Mouse (Mus musculus): ENCODE data around the gene Bpgm. TPM values are rescaled to one million over a fixed set of nuclear protein-coding genes. Genes with fewer than 3 reads are reported as not detected.
A peak's percentile ranks its signal among the peaks of the same experiment; 100 is the strongest.

Bpgm gene
- polyA plus RNA-seq, 1 experiment from 2014 or later = 30.1 TPM

- no peak for DNase-seq (ENCODE audit: low spot score)
- Histone ChIP-seq H3K27ac (replicated peaks) (no peak overlapping the region), H3K9me3 (ENCODE audit: control insufficient read depth, low read length) (no peaks in the 10 kb centered on the region), H3K4me1 (replicated peaks; ENCODE audit: control insufficient read depth, insufficient read depth) (0 out of 2 replicates have a peak, but pooled peaks cover 3% of the 10 kb centered on the region), H3K36me3 (ENCODE audit: control insufficient read depth, insufficient read depth, low read length) (no peaks in the 10 kb centered on the region), H3K4me2 (replicated peaks; ENCODE audit: low read depth) (no peak overlapping the region), H3K27me3 (ENCODE audit: control insufficient read depth, insufficient read depth, low read length) (no peaks in the 10 kb centered on the region), H3K9ac (ENCODE audit: low read length) (no peak overlapping the region), H3K4me3 (ENCODE audit: low read depth, low read length) (no peak overlapping the region)
- no peak for ATAC-seq (ENCODE audit: low FRiP score, low TSS enrichment)
- WGBS = 59% methylated on average over 3 of the region's 3 CpGs
- TF ChIP-seq CTCF (IDR thresholded peaks at IDR 0.05; ENCODE audit: low read depth) = peak; percentile 49
- no peak for TF ChIP-seq EP300 (optimal IDR thresholded peaks at IDR 0.05)
Observed at GRCm38 (mm10) chr6:34474031-34474430, 2.0 kb upstream of the Bpgm start.

GRCm38 (mm10) chr6:34475391-34475790, 616 bp upstream of the Bpgm start:
- H3K4me1 ChIP-seq (replicated peaks; ENCODE audit: control insufficient read depth, insufficient read depth) = peaks cover 3% of the 10 kb centered on the region; the same call in 1 of the 2 replicates
- TF ChIP-seq EP300 (optimal IDR thresholded peaks at IDR 0.05) (no peak), CTCF (IDR thresholded peaks at IDR 0.05; ENCODE audit: low read depth) (no peak)
- H3K4me2 ChIP-seq (replicated peaks; ENCODE audit: low read depth) = peak overlapping the region; percentile 42
- WGBS = 18% methylated on average over 6 of the region's 6 CpGs
- ATAC-seq (ENCODE audit: low FRiP score, low TSS enrichment) (no peak), DNase-seq (ENCODE audit: low spot score) (no peak)
- no peaks in the 10 kb centered on the region for H3K36me3 ChIP-seq (ENCODE audit: control insufficient read depth, insufficient read depth, low read length)
- H3K4me3 ChIP-seq (ENCODE audit: low read depth, low read length) = peak overlapping the region; percentile 56
- no peaks in the 10 kb centered on the region for H3K27me3 ChIP-seq (ENCODE audit: control insufficient read depth, insufficient read depth, low read length)
- no peak overlapping the region for H3K27ac ChIP-seq (replicated peaks)
- no peak overlapping the region for H3K9ac ChIP-seq (ENCODE audit: low read length)
- no peaks in the 10 kb centered on the region for H3K9me3 ChIP-seq (ENCODE audit: control insufficient read depth, low read length)

GRCm38 (mm10) chr6:34478036-34478435, 2.0 kb downstream of the Bpgm start:
- Histone ChIP-seq H3K4me2 (replicated peaks; ENCODE audit: low read depth) (peak overlapping the region; percentile 17; the same call in 1 of the 2 replicates), H3K9ac (ENCODE audit: low read length) (no peak overlapping the region; the same call in 1 of the 2 replicates), H3K4me3 (ENCODE audit: low read depth, low read length) (no peak overlapping the region), H3K27me3 (ENCODE audit: control insufficient read depth, insufficient read depth, low read length) (no peaks in the 10 kb centered on the region), H3K9me3 (ENCODE audit: control insufficient read depth, low read length) (no peaks in the 10 kb centered on the region), H3K36me3 (ENCODE audit: control insufficient read depth, insufficient read depth, low read length) (no peaks in the 10 kb centered on the region), H3K27ac (replicated peaks) (peak overlapping the region; percentile 70), H3K4me1 (replicated peaks; ENCODE audit: control insufficient read depth, insufficient read depth) (peaks cover 3% of the 10 kb centered on the region; the same call in 1 of the 2 replicates)
- no peak for DNase-seq (ENCODE audit: low spot score)
- TF ChIP-seq EP300 (optimal IDR thresholded peaks at IDR 0.05) (no peak), CTCF (IDR thresholded peaks at IDR 0.05; ENCODE audit: low read depth) (no peak)
- no peak for ATAC-seq (ENCODE audit: low FRiP score, low TSS enrichment)
- 30% methylated on average over 7 of the region's 7 CpGs for WGBS

- Histone ChIP-seq H3K9ac (ENCODE audit: low read length) (peak overlapping the region; percentile 18; the same call in 1 of the 2 replicates), H3K9me3 (ENCODE audit: control insufficient read depth, low read length) (no peaks in the 10 kb centered on the region), H3K36me3 (ENCODE audit: control insufficient read depth, insufficient read depth, low read length) (no peaks in the 10 kb centered on the region), H3K4me2 (replicated peaks; ENCODE audit: low read depth) (peak overlapping the region; percentile 34), H3K4me1 (replicated peaks; ENCODE audit: control insufficient read depth, insufficient read depth) (peaks cover 3% of the 10 kb centered on the region; the same call in 1 of the 2 replicates), H3K4me3 (ENCODE audit: low read depth, low read length) (no peak overlapping the region), H3K27ac (replicated peaks) (peak overlapping the region; percentile 70), H3K27me3 (ENCODE audit: control insufficient read depth, insufficient read depth, low read length) (no peaks in the 10 kb centered on the region)
- ATAC-seq (ENCODE audit: low FRiP score, low TSS enrichment) (no peak), DNase-seq (ENCODE audit: low spot score) (no peak)
- no peak for TF ChIP-seq EP300 (optimal IDR thresholded peaks at IDR 0.05)
- no peak for TF ChIP-seq CTCF (IDR thresholded peaks at IDR 0.05; ENCODE audit: low read depth)
- WGBS = 34% methylated on average over 6 of the region's 6 CpGs
Observed at GRCm38 (mm10) chr6:34478677-34479360, 2.8 kb downstream of the Bpgm start.

- no peak for DNase-seq (ENCODE audit: low spot score)
Observed at GRCm38 (mm10) chr6:34479531-34479930, 3.5 kb downstream of the Bpgm start.

GRCm38 (mm10) chr6:34480749-34481148, 4.7 kb downstream of the Bpgm start:
- no peak overlapping the region for H3K27ac ChIP-seq (replicated peaks)
- no peak overlapping the region for H3K4me3 ChIP-seq (ENCODE audit: low read depth, low read length)
- H3K4me2 ChIP-seq (replicated peaks; ENCODE audit: low read depth) = no peak overlapping the region
- H3K27me3 ChIP-seq (ENCODE audit: control insufficient read depth, insufficient read depth, low read length) = no peaks in the 10 kb centered on the region
- 18% methylated on average over 4 of the region's 4 CpGs for WGBS
- H3K4me1 ChIP-seq (replicated peaks; ENCODE audit: control insufficient read depth, insufficient read depth) = peaks cover 3% of the 10 kb centered on the region; the same call in 1 of the 2 replicates
- no peaks in the 10 kb centered on the region for H3K9me3 ChIP-seq (ENCODE audit: control insufficient read depth, low read length)
- no peak overlapping the region for H3K9ac ChIP-seq (ENCODE audit: low read length)
- H3K36me3 ChIP-seq (ENCODE audit: control insufficient read depth, insufficient read depth, low read length) = no peaks in the 10 kb centered on the region
- TF ChIP-seq CTCF (IDR thresholded peaks at IDR 0.05; ENCODE audit: low read depth) = no peak
- no peak for TF ChIP-seq EP300 (optimal IDR thresholded peaks at IDR 0.05)
- no peak for DNase-seq (ENCODE audit: low spot score)
- no peak for ATAC-seq (ENCODE audit: low FRiP score, low TSS enrichment)

More at GRCm38 (mm10) chr6:34479531-34479930, 3.5 kb downstream of the Bpgm start:
- Histone ChIP-seq H3K4me1 (replicated peaks; ENCODE audit: control insufficient read depth, insufficient read depth) (peaks cover 3% of the 10 kb centered on the region; the same call in 1 of the 2 replicates), H3K9ac (ENCODE audit: low read length) (no peak overlapping the region), H3K4me3 (ENCODE audit: low read depth, low read length) (no peak overlapping the region), H3K27ac (replicated peaks) (no peak overlapping the region), H3K4me2 (replicated peaks; ENCODE audit: low read depth) (peak overlapping the region; percentile 14; the same call in 1 of the 2 replicates), H3K27me3 (ENCODE audit: control insufficient read depth, insufficient read depth, low read length) (no peaks in the 10 kb centered on the region), H3K36me3 (ENCODE audit: control insufficient read depth, insufficient read depth, low read length) (no peaks in the 10 kb centered on the region), H3K9me3 (ENCODE audit: control insufficient read depth, low read length) (no peaks in the 10 kb centered on the region)
- 45% methylated on average over 8 of the region's 8 CpGs for WGBS
- no peak for ATAC-seq (ENCODE audit: low FRiP score, low TSS enrichment)
- TF ChIP-seq EP300 (optimal IDR thresholded peaks at IDR 0.05) (no peak), CTCF (IDR thresholded peaks at IDR 0.05; ENCODE audit: low read depth) (no peak)

Data from stomach, postnatal 0 days (tissue).